Mouse (Mus musculus): ENCODE measurements around the gene Etl4.
"Not testable (repeated sequence)": the region's sequence is repeated elsewhere in the genome, so short reads cannot be mapped to it uniquely, and the experiment has no call there.

GRCm38 (mm10) chr2:20668276-20669030 lies 758.9 kb downstream of the Etl4 start:
- not testable (repeated sequence) for TF ChIP-seq USF1 (IDR thresholded peaks at IDR 0.05; ENCODE audit: low read depth); MYOG (IDR thresholded peaks at IDR 0.05; ENCODE audit: control insufficient read depth in 1 of 3, insufficient read depth in 1 of 3, insufficient read length in 2 of 3, low read depth in 2 of 3); POLR2A (IDR thresholded peaks at IDR 0.05; ENCODE audit: insufficient read length, low read depth); MAX (IDR thresholded peaks at IDR 0.05; ENCODE audit: low read depth); CEBPB (IDR thresholded peaks at IDR 0.05; ENCODE audit: insufficient read depth, poor library complexity, severe bottlenecking); MYOD1 (IDR thresholded peaks at IDR 0.05; ENCODE audit: control insufficient read depth in 1 of 3, insufficient read length in 2 of 3, low read depth in 2 of 3); E2F4 (IDR thresholded peaks at IDR 0.05; ENCODE audit: insufficient read depth)

Data from myocyte (in vitro differentiated cells).